Mouse (Mus musculus): Measurements from ENCODE around the gene 2410015M20Rik. TPM values are rescaled to one million over a fixed set of nuclear protein-coding genes. Genes with fewer than 3 reads are reported as not detected.
"Not testable (repeated sequence)": the region's sequence is repeated elsewhere in the genome, so short reads cannot be mapped to it uniquely, and the experiment has no call there.

Gene 2410015M20Rik
- total RNA-seq (2021) = 100 to 1,000 TPM; 294 to 338 TPM
- long read RNA-seq, experiment 1, transcript 2410015M20Rik-201 (4 exons, 755 nt) = major isoform, 228 of 253 reads
- long read RNA-seq, experiment 1, partial matches to known transcripts = 6 of 253 reads
- long read RNA-seq, experiment 1, other reads (novel, unspliced or antisense) = 18 of 253 reads
- long read RNA-seq, experiment 2, transcript 2410015M20Rik-201 (4 exons, 755 nt) = major isoform, 116 of 140 reads
- long read RNA-seq, experiment 2, partial matches to known transcripts = 1 of 140 reads
- long read RNA-seq, experiment 2, other reads (novel, unspliced or antisense) = 23 of 140 reads

- peak; percentile 73 to 86 for DNase-seq (ENCODE audit: low spot score in 2 of 2)
Measured at GRCm38 (mm10) chr17:56609452-56610171, at the start of gene 2410015M20Rik. TSS of gene 2410015M20Rik (minus strand) at chr17:56609771.

- DNase-seq (ENCODE audit: low spot score in 2 of 2) = no peak
Measured at GRCm38 (mm10) chr17:56656171-56656570, 46.6 kb upstream of the 2410015M20Rik start.

GRCm38 (mm10) chr17:56655311-56655710 is 45.7 kb upstream of the 2410015M20Rik start:
- no peak for DNase-seq (ENCODE audit: low spot score in 2 of 2)

GRCm38 (mm10) chr17:56654771-56655170 is 45.2 kb upstream of the 2410015M20Rik start:
- DNase-seq (ENCODE audit: low spot score in 2 of 2) = no peak

GRCm38 (mm10) chr17:56651801-56652200 is 42.2 kb upstream of the 2410015M20Rik start:
- DNase-seq (ENCODE audit: low spot score in 2 of 2) = no peak

GRCm38 (mm10) chr17:56647546-56647945 is 38.0 kb upstream of the 2410015M20Rik start:
- DNase-seq (ENCODE audit: low spot score in 2 of 2) = no peak

GRCm38 (mm10) chr17:56643237-56643636 is 33.7 kb upstream of the 2410015M20Rik start:
- no peak for DNase-seq (ENCODE audit: low spot score in 2 of 2)

- no peak for DNase-seq (ENCODE audit: low spot score in 2 of 2)
Measured at GRCm38 (mm10) chr17:56634023-56634422, 24.5 kb upstream of the 2410015M20Rik start.

- DNase-seq (ENCODE audit: low spot score in 2 of 2) = no peak
Measured at GRCm38 (mm10) chr17:56631807-56632206, 22.2 kb upstream of the 2410015M20Rik start.

GRCm38 (mm10) chr17:56629800-56630781 is 20.5 kb upstream of the 2410015M20Rik start:
- not testable (repeated sequence) for DNase-seq (ENCODE audit: low spot score in 2 of 2)

- DNase-seq (ENCODE audit: low spot score in 2 of 2) = no peak
Measured at GRCm38 (mm10) chr17:56627530-56628277, 18.1 kb upstream of the 2410015M20Rik start, which contains the start of gene Catsperd. TSS of gene Catsperd (plus strand) at chr17:56628143.

GRCm38 (mm10) chr17:56626754-56627470 is 17.3 kb upstream of the 2410015M20Rik start, which contains the start of gene Lonp1:
TSS of gene Lonp1 (minus strand) at chr17:56626887.
- peak; percentile 81 to 93 for DNase-seq (ENCODE audit: low spot score in 2 of 2)

GRCm38 (mm10) chr17:56626260-56626659 is 16.7 kb upstream of the 2410015M20Rik start:
- DNase-seq (ENCODE audit: low spot score in 2 of 2) = no peak

GRCm38 (mm10) chr17:56625495-56625894 is 15.9 kb upstream of the 2410015M20Rik start:
- no peak for DNase-seq (ENCODE audit: low spot score in 2 of 2)

GRCm38 (mm10) chr17:56617628-56618027 is 8.1 kb upstream of the 2410015M20Rik start:
- no peak for DNase-seq (ENCODE audit: low spot score in 2 of 2)

GRCm38 (mm10) chr17:56616725-56617124 is 7.2 kb upstream of the 2410015M20Rik start:
- DNase-seq (ENCODE audit: low spot score in 2 of 2) = no peak

GRCm38 (mm10) chr17:56615792-56616191 is 6.2 kb upstream of the 2410015M20Rik start:
- no peak for DNase-seq (ENCODE audit: low spot score in 2 of 2)

- DNase-seq (ENCODE audit: low spot score in 2 of 2) = no peak
Measured at GRCm38 (mm10) chr17:56615136-56615784, 5.7 kb upstream of the 2410015M20Rik start.
